Mouse (Mus musculus) CH12.LX (cell line): ENCODE measurements at regions not wholly inside any gene's neighbourhood (a gene's known extent, or its start where the extent isn't known, plus 50 kb on each side); places are given as distances from the start of the nearest gene placed in this dataset.

Experiments used
- DNase-seq: peaks from one replicate; pipeline ENCODE4 v3.0.0-alpha.2; 2013; ENCODE audit errors: extremely low read depth
- H3K27ac ChIP-seq: 2 replicates; pipeline ENCODE4 v1.5.1; 2012; ENCODE audit warnings: low read depth, mild to moderate bottlenecking, control low read depth, moderate library complexity; ENCODE audit not compliant: insufficient read depth
- H3K27me3 ChIP-seq: replicated peaks from 2 replicates; pipeline ENCODE3; 2012; ENCODE audit warnings: inconsistent platforms
- H3K36me3 ChIP-seq, 2 experiments: replicated peaks in 1 of 2; 2 replicates each; pipeline versions ENCODE3 to v1.6.1; 2012; ENCODE audit warnings: inconsistent platforms in 1 of 2, low read length in 1 of 2, mild to moderate bottlenecking in 1 of 2, mixed read lengths in 1 of 2, moderate library complexity in 1 of 2; ENCODE audit not compliant: control insufficient read depth in 1 of 2, insufficient read depth in 1 of 2
- H3K4me1 ChIP-seq, 2 experiments: 2 replicates each; pipeline ENCODE4 v1.6.1; 2012; ENCODE audit warnings: inconsistent platforms in 1 of 2, moderate library complexity in 1 of 2; ENCODE audit not compliant: insufficient read depth in 2 of 2, control insufficient read depth in 1 of 2
- H3K4me2 ChIP-seq: 2 replicates; pipeline ENCODE4 v1.6.1; 2012; ENCODE audit warnings: low read depth, mild to moderate bottlenecking, control low read depth; ENCODE audit not compliant: poor library complexity, insufficient read depth, severe bottlenecking
- H3K4me3 ChIP-seq, 3 experiments: fragments of 150-350 bp in 1 of 3; sonication (generic) in 1 of 3; replicated peaks in 1 of 3; 2 replicates each; pipeline versions ENCODE3 to v1.5.1; 2011 to 2012; ENCODE audit warnings: low read depth in 2 of 3, low read length in 2 of 3, mild to moderate bottlenecking in 2 of 3, moderate library complexity in 2 of 3, control low read depth in 1 of 3, improper control_type of control experiment in 1 of 3, inconsistent platforms in 1 of 3, mixed read lengths in 1 of 3; ENCODE audit not compliant: poor library complexity in 1 of 3
- H3K79me2 ChIP-seq: replicated peaks from 2 replicates; pipeline ENCODE4 v1.6.1; 2012; ENCODE audit warnings: mild to moderate bottlenecking, moderate library complexity; ENCODE audit not compliant: control insufficient read depth, poor library complexity, insufficient read depth, severe bottlenecking; ENCODE audit errors: extremely low read depth
- H3K9ac ChIP-seq: 2 replicates; pipeline ENCODE4 v1.6.1; 2012; ENCODE audit warnings: low read depth, mild to moderate bottlenecking, control low read depth, moderate library complexity; ENCODE audit not compliant: insufficient read depth
- H3K9me3 ChIP-seq: replicated peaks from 2 replicates; pipeline ENCODE3; 2012; ENCODE audit warnings: low read length, inconsistent platforms, mixed read lengths
- CHD1 ChIP-seq: IDR thresholded peaks from 2 replicates; pipeline ENCODE4 v1.6.1; 2012; ENCODE audit warnings: low read depth, low read length, improper control_type of control experiment, inconsistent platforms
- CTCF ChIP-seq, 2 experiments: IDR thresholded peaks in 1 of 2; conservative IDR thresholded peaks in 1 of 2; 2 replicates each; pipeline ENCODE4 v1.5.1; 2011 to 2012; ENCODE audit warnings: low read depth in 2 of 2, low read length in 2 of 2, improper control_type of control experiment in 1 of 2, inconsistent platforms in 1 of 2, mild to moderate bottlenecking in 1 of 2, moderate library complexity in 1 of 2
- ELF1 ChIP-seq: IDR thresholded peaks from 2 replicates; pipeline ENCODE4 v1.6.1; 2014; ENCODE audit warnings: low read depth, mild to moderate bottlenecking, inconsistent platforms, low read length, improper control_type of control experiment
- EP300 ChIP-seq: IDR thresholded peaks from 2 replicates; pipeline ENCODE4 v1.6.1; 2011; ENCODE audit warnings: low read length, improper control_type of control experiment
- ETS1 ChIP-seq: conservative IDR thresholded peaks from 2 replicates; pipeline ENCODE4 v1.6.1; 2012; ENCODE audit warnings: low read depth, mild to moderate bottlenecking, inconsistent platforms, low read length, improper control_type of control experiment, moderate library complexity
- GABPA ChIP-seq: IDR thresholded peaks from 2 replicates; pipeline ENCODE4 v1.6.1; 2012; ENCODE audit warnings: low read depth, low read length, improper control_type of control experiment, inconsistent platforms; ENCODE audit not compliant: insufficient replicate concordance
- HCFC1 ChIP-seq: IDR thresholded peaks from 2 replicates; pipeline ENCODE4 v1.6.1; 2012; ENCODE audit warnings: low read depth, mild to moderate bottlenecking, inconsistent platforms, low read length, improper control_type of control experiment
- IRF4 ChIP-seq: IDR thresholded peaks from 2 replicates; pipeline ENCODE4 v1.6.1; 2014; ENCODE audit warnings: low read depth, mild to moderate bottlenecking, inconsistent platforms, low read length, improper control_type of control experiment
- JUND ChIP-seq: conservative IDR thresholded peaks from 2 replicates; pipeline ENCODE4 v1.6.1; 2011; ENCODE audit warnings: low read depth, low read length, improper control_type of control experiment
- MAX ChIP-seq: IDR thresholded peaks from 2 replicates; pipeline ENCODE4 v1.6.1; 2011; ENCODE audit warnings: low read length, improper control_type of control experiment
- MAZ ChIP-seq: IDR thresholded peaks from 2 replicates; pipeline ENCODE4 v1.6.1; 2012; ENCODE audit warnings: low read depth, mild to moderate bottlenecking, inconsistent platforms, low read length, improper control_type of control experiment, moderate library complexity
- MEF2A ChIP-seq: IDR thresholded peaks from 2 replicates; pipeline ENCODE4 v1.6.1; 2014; ENCODE audit warnings: low read depth, mild to moderate bottlenecking, inconsistent platforms, low read length, improper control_type of control experiment, borderline replicate concordance
- MXI1 ChIP-seq: IDR thresholded peaks from 2 replicates; pipeline ENCODE4 v1.6.1; 2011; ENCODE audit warnings: mild to moderate bottlenecking, low read depth, low read length, improper control_type of control experiment
- NELFE ChIP-seq: IDR thresholded peaks from 2 replicates; pipeline ENCODE4 v1.6.1; 2011; ENCODE audit warnings: low read depth, low read length, improper control_type of control experiment
- PAX5 ChIP-seq: IDR thresholded peaks from 2 replicates; pipeline ENCODE4 v1.6.1; 2012; ENCODE audit warnings: low read length, inconsistent platforms, mixed read lengths
- RAD21 ChIP-seq: IDR thresholded peaks from 2 replicates; pipeline ENCODE4 v1.6.1; 2011; ENCODE audit warnings: low read depth, mild to moderate bottlenecking, low read length, improper control_type of control experiment, moderate library complexity
- RCOR1 ChIP-seq: conservative IDR thresholded peaks from 2 replicates; pipeline ENCODE4 v1.6.1; 2012; ENCODE audit warnings: low read depth, mild to moderate bottlenecking, inconsistent platforms, low read length, improper control_type of control experiment
- SMC3 ChIP-seq: IDR thresholded peaks from 2 replicates; pipeline ENCODE4 v1.6.1; 2011; ENCODE audit warnings: low read depth, low read length, improper control_type of control experiment
- TCF12 ChIP-seq: IDR thresholded peaks from 2 replicates; pipeline ENCODE4 v1.6.1; 2014; ENCODE audit warnings: low read depth, mild to moderate bottlenecking, inconsistent platforms, low read length, improper control_type of control experiment
- USF1 ChIP-seq: IDR thresholded peaks from 2 replicates; pipeline ENCODE4 v1.6.1; 2014; ENCODE audit warnings: low read depth, mild to moderate bottlenecking, inconsistent platforms, low read length, improper control_type of control experiment
- USF2 ChIP-seq: conservative IDR thresholded peaks from 2 replicates; pipeline ENCODE4 v1.6.1; 2011; ENCODE audit warnings: low read depth, low read length, improper control_type of control experiment
- ZC3H11A ChIP-seq: IDR thresholded peaks from 2 replicates; pipeline ENCODE4 v1.6.1; 2012; ENCODE audit warnings: low read depth, mild to moderate bottlenecking, inconsistent platforms, low read length, improper control_type of control experiment
- ZKSCAN1 ChIP-seq: IDR thresholded peaks from 2 replicates; pipeline ENCODE4 v1.6.1; 2012; ENCODE audit warnings: low read depth, inconsistent platforms, low read length, improper control_type of control experiment, borderline replicate concordance
- ZMIZ1 ChIP-seq: IDR thresholded peaks from 2 replicates; pipeline ENCODE4 v1.6.1; 2012; ENCODE audit warnings: low read depth, mild to moderate bottlenecking, inconsistent platforms, low read length, improper control_type of control experiment
- ZNF384 ChIP-seq: IDR thresholded peaks from 2 replicates; pipeline ENCODE4 v1.6.1; 2012; ENCODE audit warnings: low read depth, low read length, improper control_type of control experiment, inconsistent platforms
- dilution Hi-C: fragments of 300-500 bp; cut with MboI; formaldehyde crosslinking; loops from 2 replicates; pipeline ENCODE4 v1.14.3; 2020; ENCODE audit warnings: low sequenced_read_pairs; ENCODE audit not compliant: extremely low pct_unique_long_range_greater_than_20kb, extremely low pct_ligation_motif_present
- in situ Hi-C: fragments of 300-500 bp; cut with MboI; formaldehyde crosslinking; loops from 3 replicates; pipeline ENCODE4 v1.14.3; 2019; ENCODE audit warnings: low sequenced_read_pairs, low pct_ligation_motif_present, low pct_unique_long_range_greater_than_20kb, mixed read lengths

GRCm38 (mm10) chr1:19825887-19826286, 617.2 kb downstream of the Tfap2b start:
- Histone ChIP-seq H3K36me3 (no peaks in the 10 kb centered on the region), H3K27ac (no peak overlapping the region), H3K79me2 (no peaks in the 10 kb centered on the region), H3K27me3 (no peaks in the 10 kb centered on the region), H3K4me1 (no peaks in the 10 kb centered on the region), H3K9me3 (peaks cover 12% of the 10 kb centered on the region), H3K4me3 (no peak overlapping the region), H3K9ac (no peak overlapping the region), H3K4me2 (no peak overlapping the region)
- TF ChIP-seq CTCF (conservative IDR thresholded peaks at IDR 0.05 in 1 of 2, IDR thresholded peaks at IDR 0.05 in 1 of 2; ENCODE audit: low read depth in 2 of 2, low read length in 2 of 2) (no peak), EP300 (no peak), NELFE (no peak), MAX (no peak), ZC3H11A (no peak), CHD1 (no peak), ETS1 (no peak), HCFC1 (no peak)
- dilution Hi-C loops = no loop called here
- DNase-seq = no peak
- in situ Hi-C loops = no loop called here

GRCm38 (mm10) chr1:19826455-19827366, 618.0 kb downstream of the Tfap2b start:
- H3K9me3 ChIP-seq = peaks cover 14% of the 10 kb centered on the region
- no peak overlapping the region for H3K9ac ChIP-seq
- H3K4me1 ChIP-seq = no peaks in the 10 kb centered on the region
- in situ Hi-C loops = no loop called here
- H3K36me3 ChIP-seq = no peaks in the 10 kb centered on the region
- H3K79me2 ChIP-seq = no peaks in the 10 kb centered on the region
- H3K27ac ChIP-seq = no peak overlapping the region
- DNase-seq = no peak
- dilution Hi-C loops = no loop called here
- H3K4me3 ChIP-seq = no peak overlapping the region
- no peak for TF ChIP-seq USF1
- TF ChIP-seq CHD1 = no peak
- no peak for TF ChIP-seq RAD21
- no peak for TF ChIP-seq PAX5
- TF ChIP-seq SMC3 = no peak
- no peaks in the 10 kb centered on the region for H3K27me3 ChIP-seq
- H3K4me2 ChIP-seq = no peak overlapping the region

GRCm38 (mm10) chr1:19849918-19850317, 641.2 kb downstream of the Tfap2b start:
- in situ Hi-C loops (no loop called here), dilution Hi-C loops (no loop called here)
- H3K4me1 ChIP-seq = no peaks in the 10 kb centered on the region
- H3K4me2 ChIP-seq = no peak overlapping the region
- no peaks in the 10 kb centered on the region for H3K79me2 ChIP-seq
- no peak for DNase-seq
- H3K9me3 ChIP-seq = peaks cover 16% of the 10 kb centered on the region
- no peak overlapping the region for H3K9ac ChIP-seq
- no peak overlapping the region for H3K27ac ChIP-seq
- no peaks in the 10 kb centered on the region for H3K36me3 ChIP-seq
- no peaks in the 10 kb centered on the region for H3K27me3 ChIP-seq
- H3K4me3 ChIP-seq = no peak overlapping the region
- TF ChIP-seq MAZ (no peak), TCF12 (no peak), ZMIZ1 (no peak), ZNF384 (no peak), ELF1 (no peak), EP300 (no peak), MEF2A (no peak), USF2 (no peak), IRF4 (no peak), MXI1 (no peak), JUND (no peak), GABPA (no peak), ETS1 (no peak), ZKSCAN1 (no peak), RCOR1 (no peak)
